Mouse (Mus musculus) liver, embryonic 15.5 days (tissue): ENCODE measurements around the gene Psmd9. TPM values are rescaled to one million over a fixed set of nuclear protein-coding genes. Genes with fewer than 3 reads are reported as not detected.
A peak's percentile ranks its signal among the peaks of the same experiment; 100 is the strongest.

Experiments
- ATAC-seq: fragments of 200-750 bp; cut with Nextera tagmentation; 2 replicates; pipeline ENCODE4 v1.8.0; 2017; ENCODE audit warnings: moderate number of reproducible peaks, mild to moderate bottlenecking, moderate library complexity; ENCODE audit not compliant: insufficient read depth
- H3K27ac ChIP-seq: fragments of 300-500 bp; sonication (generic); replicated peaks from 2 replicates; pipeline ENCODE4 v1.5.1; 2015; ENCODE audit warnings: mild to moderate bottlenecking, inconsistent platforms
- H3K27me3 ChIP-seq: fragments of 300-500 bp; sonication (generic); 2 replicates; pipeline ENCODE4 v1.6.1; 2015; ENCODE audit warnings: mild to moderate bottlenecking, inconsistent platforms
- H3K36me3 ChIP-seq: fragments of 300-500 bp; sonication (generic); replicated peaks from 2 replicates; pipeline ENCODE4 v1.6.1; 2015; ENCODE audit warnings: moderate library complexity, mild to moderate bottlenecking, inconsistent platforms
- H3K4me1 ChIP-seq: fragments of 300-500 bp; sonication (generic); replicated peaks from 2 replicates; pipeline ENCODE4 v1.6.1; 2015; ENCODE audit warnings: inconsistent platforms
- H3K4me2 ChIP-seq: fragments of 300-500 bp; sonication (generic); 2 replicates; pipeline ENCODE4 v1.6.1; 2015; ENCODE audit warnings: moderate library complexity, mild to moderate bottlenecking, inconsistent platforms
- H3K4me3 ChIP-seq: fragments of 300-500 bp; sonication (generic); replicated peaks from 2 replicates; pipeline ENCODE4 v1.5.1; 2015; ENCODE audit warnings: mild to moderate bottlenecking, inconsistent platforms
- H3K9ac ChIP-seq: fragments of 300-500 bp; sonication (generic); 2 replicates; pipeline ENCODE4 v1.6.1; 2015; ENCODE audit warnings: moderate library complexity, mild to moderate bottlenecking, inconsistent platforms
- H3K9me3 ChIP-seq: fragments of 300-500 bp; sonication (generic); replicated peaks from 2 replicates; pipeline ENCODE4 v1.6.1; 2016; ENCODE audit warnings: inconsistent platforms
- WGBS: fragments of 180-500 bp; shearing (Covaris S2); methylation state at CpG from one replicate; pipeline ENCODE4 v1.1.7; 2015; ENCODE audit warnings: mixed read lengths; ENCODE audit not compliant: insufficient replicate concordance; 5-methylcytosine and 5-hydroxymethylcytosine counted together
- polyA plus RNA-seq: library from polyadenylated mRNA; unstranded; fragments of >200 nt; fragmentation: Nextera tagmentation; extraction: Ambion mirVana; gene quantifications from 2 replicates; pipeline ENCODE4 v1.2.1, GENCODE M21; 2015

The Psmd9 gene
- polyA plus RNA-seq, 1 experiment from 2014 or later, result 70.1 TPM

GRCm38 (mm10) chr5:123181536-123181935 is 12.3 kb downstream of the Psmd9 start:
- peak; percentile 70 for ATAC-seq
- peaks cover 40% of the 10 kb centered on the region; the same call in 1 of the 2 replicates for H3K27me3 ChIP-seq
- H3K4me2 ChIP-seq, result peak overlapping the region; percentile 38
- H3K36me3 ChIP-seq, result 0 out of 2 replicates have a peak, but pooled peaks cover 4% of the 10 kb centered on the region
- H3K9ac ChIP-seq, result no peak overlapping the region
- H3K4me1 ChIP-seq, result peaks cover 33% of the 10 kb centered on the region
- peak overlapping the region; percentile 18; the same call in 1 of the 2 replicates for H3K4me3 ChIP-seq
- H3K9me3 ChIP-seq, result no peaks in the 10 kb centered on the region
- 69% methylated on average over 6 of the region's 6 CpGs for WGBS
- H3K27ac ChIP-seq, result peak overlapping the region; percentile 66

DNA sequence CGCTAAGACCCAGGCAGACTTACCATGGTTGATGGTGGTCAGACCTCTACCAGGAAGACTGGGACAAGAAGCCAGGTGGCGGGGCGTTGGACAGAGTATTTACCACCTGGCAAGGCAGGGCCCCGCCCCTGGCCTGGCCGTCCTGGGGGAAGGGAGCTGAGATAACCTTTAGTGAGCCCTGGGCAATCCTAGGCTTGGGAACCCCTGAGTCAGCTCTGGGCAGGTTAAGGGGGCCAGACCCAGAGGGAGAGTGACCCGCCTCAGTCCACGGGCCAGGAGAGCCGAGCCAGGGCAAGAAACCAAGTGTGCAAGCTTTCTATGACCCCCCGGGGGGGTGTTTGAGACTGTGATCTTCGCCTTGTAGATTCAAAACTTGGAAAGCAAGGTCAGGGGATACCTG is 13.4 kb downstream of the Psmd9 start, which contains the start of gene Hpd:
Gene Hpd, minus strand, starts transcription at position 77 of the 400 bp plus-strand sequence.
- no peaks in the 10 kb centered on the region for H3K9me3 ChIP-seq
- no peak within 1 kb of the TSS for H3K4me3 ChIP-seq
- H3K9ac ChIP-seq, result no peak within 1 kb of the TSS
- no peaks in the 10 kb centered on the region for H3K36me3 ChIP-seq
- peak; percentile 21; the same call in 1 of the 2 replicates for ATAC-seq
- WGBS, result 61% methylated on average over 10 of the region's 10 CpGs
- H3K4me1 ChIP-seq, result peaks cover 27% of the 10 kb centered on the region
- H3K27me3 ChIP-seq, result peaks cover 32% of the 10 kb centered on the region; the same call in 1 of the 2 replicates
- peak within 1 kb of the TSS; percentile 16; the same call in 1 of the 2 replicates for H3K4me2 ChIP-seq
- H3K27ac ChIP-seq, result peak within 1 kb of the TSS; percentile 42

DNA sequence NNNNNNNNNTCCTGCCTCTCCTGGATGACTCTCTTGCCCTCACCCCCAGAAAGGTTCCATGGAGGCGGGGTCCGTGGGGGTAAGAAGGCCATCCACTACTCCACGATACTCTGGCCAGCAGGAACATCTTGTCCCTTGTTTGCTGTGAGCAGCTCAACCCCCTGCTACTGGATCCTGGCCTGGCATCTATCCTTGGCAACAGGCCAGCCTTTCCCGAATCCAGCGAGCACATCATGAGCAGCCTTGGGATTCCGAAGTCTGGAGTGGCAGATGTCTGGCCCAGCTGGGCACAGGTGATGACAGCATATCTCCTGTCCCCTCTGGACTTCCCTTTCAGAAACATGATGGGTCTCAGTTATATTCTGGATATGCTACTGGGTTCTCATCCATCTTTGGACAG is 16.8 kb downstream of the Psmd9 start:
- H3K9me3 ChIP-seq, result no peaks in the 10 kb centered on the region
- H3K36me3 ChIP-seq, result no peaks in the 10 kb centered on the region
- ATAC-seq, result no peak
- peaks cover 17% of the 10 kb centered on the region for H3K4me1 ChIP-seq
- no peak overlapping the region for H3K4me2 ChIP-seq
- H3K27ac ChIP-seq, result no peak overlapping the region
- H3K4me3 ChIP-seq, result no peak overlapping the region
- no peak overlapping the region for H3K9ac ChIP-seq
- H3K27me3 ChIP-seq, result peaks cover 25% of the 10 kb centered on the region; the same call in 1 of the 2 replicates
- 69% methylated on average over 6 of the region's 6 CpGs for WGBS

- H3K9ac ChIP-seq, result no peak overlapping the region
- H3K9me3 ChIP-seq, result no peaks in the 10 kb centered on the region
- no peak overlapping the region for H3K27ac ChIP-seq
- peaks cover 30% of the 10 kb centered on the region for H3K4me1 ChIP-seq
- ATAC-seq, result no peak
- no peaks in the 10 kb centered on the region for H3K36me3 ChIP-seq
- no peak overlapping the region for H3K4me3 ChIP-seq
- H3K4me2 ChIP-seq, result no peak overlapping the region
- peaks cover 24% of the 10 kb centered on the region; the same call in 1 of the 2 replicates for H3K27me3 ChIP-seq
- 80% methylated on average over 3 of the region's 3 CpGs for WGBS
Measured at GRCm38 (mm10) chr5:123187306-123187705, 18.1 kb downstream of the Psmd9 start.

GRCm38 (mm10) chr5:123190912-123191311 is 21.7 kb downstream of the Psmd9 start:
- Histone ChIP-seq H3K36me3 (no peaks in the 10 kb centered on the region), H3K9ac (no peak overlapping the region), H3K27me3 (peaks cover 6% of the 10 kb centered on the region; the same call in 1 of the 2 replicates), H3K27ac (peak overlapping the region; percentile 95), H3K4me1 (peaks cover 54% of the 10 kb centered on the region), H3K4me3 (no peak overlapping the region), H3K9me3 (no peaks in the 10 kb centered on the region), H3K4me2 (no peak overlapping the region)
- WGBS, result 71% methylated on average over 3 of the region's 3 CpGs
- ATAC-seq, result no peak

DNA sequence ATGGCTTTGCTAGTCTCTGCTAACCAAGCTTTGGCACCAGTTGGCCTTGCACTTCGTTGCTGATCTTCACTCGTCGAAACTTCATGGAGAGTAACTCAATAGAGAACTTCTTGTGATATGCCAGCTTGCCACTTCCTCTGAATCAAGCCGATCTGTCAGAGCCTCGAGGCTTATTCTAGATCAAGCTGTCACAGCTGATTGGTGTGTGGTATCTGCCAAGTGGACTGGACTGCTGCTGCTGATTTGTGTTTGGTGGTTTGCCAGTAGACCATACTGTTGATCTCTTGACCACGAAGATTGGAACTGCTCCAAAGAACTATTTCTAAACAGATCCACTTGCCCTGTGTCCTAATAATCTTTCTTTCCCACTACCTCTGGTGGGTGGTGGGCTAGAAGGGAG is 22.2 kb downstream of the Psmd9 start:
- Histone ChIP-seq H3K9ac (no peak overlapping the region), H3K27me3 (0 out of 2 replicates have a peak, but pooled peaks cover under 1% of the 10 kb centered on the region), H3K36me3 (no peaks in the 10 kb centered on the region), H3K9me3 (no peaks in the 10 kb centered on the region), H3K4me1 (peaks cover 56% of the 10 kb centered on the region), H3K4me2 (no peak overlapping the region), H3K27ac (peak overlapping the region; percentile 95), H3K4me3 (no peak overlapping the region)
- 42% methylated on average over 6 of the region's 6 CpGs for WGBS
- no peak for ATAC-seq

DNA sequence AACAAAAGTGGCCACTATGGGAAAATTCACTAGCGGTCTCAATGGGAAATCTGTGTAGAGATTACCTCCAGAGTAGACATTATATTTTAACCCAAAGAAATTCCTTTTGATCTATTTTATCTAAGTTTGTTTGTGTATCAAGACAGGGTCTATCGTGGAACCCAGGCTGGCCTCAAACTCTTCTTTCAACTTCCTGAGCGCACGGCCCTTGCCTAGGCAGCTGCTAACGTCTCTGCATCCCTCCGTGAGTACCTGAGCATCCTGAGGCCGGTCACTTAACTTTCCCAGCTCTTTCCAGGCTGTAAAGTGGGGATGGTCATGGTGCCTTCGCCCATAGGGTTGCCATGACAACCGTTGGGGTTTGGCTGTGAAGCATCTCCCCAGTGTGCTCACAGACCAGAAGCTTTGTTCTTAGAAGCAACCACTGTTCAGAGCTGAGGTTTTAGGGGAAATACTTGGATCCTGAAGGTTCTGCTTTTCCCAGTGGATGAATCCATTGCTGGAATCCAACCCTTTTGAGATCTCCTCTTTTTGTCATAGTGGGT is 23.5 kb downstream of the Psmd9 start:
- H3K4me3 ChIP-seq, result no peak overlapping the region
- WGBS, result 55% methylated on average over 9 of the region's 9 CpGs
- no peaks in the 10 kb centered on the region for H3K27me3 ChIP-seq
- no peaks in the 10 kb centered on the region for H3K36me3 ChIP-seq
- no peaks in the 10 kb centered on the region for H3K9me3 ChIP-seq
- peak overlapping the region; percentile 67 for H3K4me2 ChIP-seq
- peak overlapping the region; percentile 95 for H3K27ac ChIP-seq
- ATAC-seq, result no peak
- H3K9ac ChIP-seq, result peak overlapping the region; percentile 21; the same call in 1 of the 2 replicates
- H3K4me1 ChIP-seq, result peaks cover 65% of the 10 kb centered on the region

GRCm38 (mm10) chr5:123193436-123193835 is 24.2 kb downstream of the Psmd9 start:
- peak overlapping the region; percentile 95 for H3K27ac ChIP-seq
- ATAC-seq, result peak; percentile 96
- no peaks in the 10 kb centered on the region for H3K36me3 ChIP-seq
- H3K4me2 ChIP-seq, result peak overlapping the region; percentile 67
- H3K27me3 ChIP-seq, result no peaks in the 10 kb centered on the region
- peak overlapping the region; percentile 28; the same call in 1 of the 2 replicates for H3K9ac ChIP-seq
- WGBS, result 21% methylated on average over 5 of the region's 5 CpGs
- H3K4me1 ChIP-seq, result peaks cover 70% of the 10 kb centered on the region
- H3K9me3 ChIP-seq, result no peaks in the 10 kb centered on the region
- peak overlapping the region; percentile 19; the same call in 1 of the 2 replicates for H3K4me3 ChIP-seq

GRCm38 (mm10) chr5:123194856-123195255 is 25.6 kb downstream of the Psmd9 start:
- Histone ChIP-seq H3K4me1 (peaks cover 75% of the 10 kb centered on the region), H3K4me2 (no peak overlapping the region), H3K9ac (peak overlapping the region; percentile 12; the same call in 1 of the 2 replicates), H3K9me3 (no peaks in the 10 kb centered on the region), H3K27me3 (no peaks in the 10 kb centered on the region), H3K27ac (peak overlapping the region; percentile 95), H3K4me3 (no peak overlapping the region), H3K36me3 (no peaks in the 10 kb centered on the region)
- ATAC-seq, result no peak
- 76% methylated on average over 6 of the region's 6 CpGs for WGBS

DNA sequence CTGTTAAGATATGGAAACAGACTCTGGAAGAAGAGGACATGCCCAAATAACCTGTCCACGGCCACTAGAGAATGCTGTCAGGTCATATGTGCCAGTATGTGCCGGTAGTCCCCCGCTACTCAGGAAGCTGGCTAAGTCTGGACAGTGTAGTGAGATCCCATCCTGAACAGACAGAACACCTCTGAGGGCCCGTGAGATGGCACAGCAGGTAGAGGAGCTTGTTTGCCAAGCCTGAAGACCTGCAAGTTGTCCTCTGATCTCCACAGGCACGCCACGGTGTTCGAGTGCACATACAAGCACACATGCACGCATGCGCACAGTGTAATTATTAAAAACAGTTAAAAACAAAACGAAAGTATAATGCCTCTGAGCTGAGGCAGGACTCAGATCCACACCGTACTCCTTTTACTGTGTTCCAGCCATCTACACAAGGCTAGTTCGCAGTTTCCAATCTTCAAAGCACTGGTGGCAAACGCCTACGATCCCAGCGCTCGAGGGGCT is 26.3 kb downstream of the Psmd9 start:
- Histone ChIP-seq H3K36me3 (no peaks in the 10 kb centered on the region), H3K27me3 (no peaks in the 10 kb centered on the region), H3K27ac (peak overlapping the region; percentile 95), H3K9ac (0 out of 2 replicates have a peak overlapping the region, but pooled peaks have one; percentile 12), H3K4me3 (no peak overlapping the region), H3K4me1 (peaks cover 82% of the 10 kb centered on the region), H3K4me2 (0 out of 2 replicates have a peak overlapping the region, but pooled peaks have one; percentile 0), H3K9me3 (no peaks in the 10 kb centered on the region)
- no peak for ATAC-seq
- WGBS, result 82% methylated on average over 16 of the region's 16 CpGs

DNA sequence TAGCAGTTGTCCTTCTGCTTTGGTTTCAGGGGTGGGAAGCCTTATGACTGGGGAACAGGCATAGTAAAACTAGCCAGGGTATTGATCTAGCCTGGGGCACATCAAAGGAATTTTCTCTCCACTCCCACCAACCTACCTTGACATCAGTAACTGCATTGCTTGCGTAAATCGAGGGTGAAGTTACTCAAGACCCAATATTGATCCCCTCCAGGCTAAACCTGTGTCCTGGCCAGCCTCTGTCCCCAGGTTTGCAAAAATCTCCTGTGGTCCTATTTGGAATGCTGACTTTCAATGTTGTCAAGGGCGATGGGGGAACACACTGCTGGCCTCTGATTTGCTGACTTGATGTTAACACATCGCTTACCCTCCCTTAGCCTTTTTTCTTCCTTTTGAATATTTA is 27.5 kb downstream of the Psmd9 start:
- H3K4me3 ChIP-seq, result no peak overlapping the region
- WGBS, result 65% methylated on average over 4 of the region's 4 CpGs
- no peaks in the 10 kb centered on the region for H3K27me3 ChIP-seq
- peak overlapping the region; percentile 95 for H3K27ac ChIP-seq
- no peaks in the 10 kb centered on the region for H3K9me3 ChIP-seq
- H3K36me3 ChIP-seq, result no peaks in the 10 kb centered on the region
- peaks cover 82% of the 10 kb centered on the region for H3K4me1 ChIP-seq
- no peak overlapping the region for H3K9ac ChIP-seq
- peak; percentile 9; the same call in 1 of the 2 replicates for ATAC-seq
- no peak overlapping the region for H3K4me2 ChIP-seq
